Mouse (Mus musculus) left cerebral cortex, adult 2 months (tissue): Measurements from ENCODE around the gene Dpyd. TPM values are rescaled to one million over a fixed set of nuclear protein-coding genes. Genes with fewer than 3 reads are reported as not detected.

Experiments used
- DNase-seq, 2 experiments: peaks; one replicate each; pipeline ENCODE4 v3.0.0; 2021 to 2022; ENCODE audit warnings: low spot score in 2 of 2, mixed read lengths in 1 of 2; ENCODE audit errors: extremely low spot score in 1 of 2
- H3K27ac ChIP-seq: fragments of 200-600 bp; 2 replicates; pipeline ENCODE4 v1.8.1; 2022
- H3K4me3 ChIP-seq: fragments of 200-600 bp; 2 replicates; pipeline ENCODE4 v1.8.1; 2022
- CTCF ChIP-seq: fragments of 200-600 bp; IDR thresholded peaks from 2 replicates; pipeline ENCODE4 v1.8.1; 2022; ENCODE audit warnings: antibody characterized with exemption, mild to moderate bottlenecking, moderate library complexity
- intact Hi-C: fragments of 180-260 bp; cut with DNase I; formaldehyde crosslinking; loops from one replicate; pipeline ENCODE4 v1.15.1; 2025
- total RNA-seq, 2 experiments: library from RNA; stranded (reverse); gene quantifications; 2 replicates each; pipeline ENCODE4 v1.2.3; 2021

The Dpyd gene
- total RNA-seq, 2 experiments from 2014 or later: 9.8 to 12.1 TPM

DNA sequence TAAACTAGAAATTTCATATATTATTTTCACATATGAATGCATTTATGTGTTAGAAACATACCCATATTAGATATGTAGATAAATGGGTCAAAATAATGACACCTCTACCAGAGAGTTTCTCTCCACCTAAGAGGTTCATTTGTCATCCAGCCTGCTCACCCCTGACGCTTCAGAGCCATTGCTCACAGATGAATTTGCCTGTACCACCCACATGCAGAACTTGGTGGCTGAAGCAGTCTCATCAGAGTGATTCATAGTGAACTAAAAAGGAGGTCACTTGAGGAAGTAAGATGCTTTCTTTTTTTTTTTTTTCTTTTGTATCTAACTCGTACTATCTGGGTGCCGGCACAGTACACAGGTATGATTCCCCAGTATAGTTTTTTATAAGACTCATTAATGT lies 188.3 kb downstream of the Dpyd start:
- no peak overlapping the region for H3K4me3 ChIP-seq
- peak; percentile 15 to 17 for DNase-seq
- TF ChIP-seq CTCF: no peak

DNA sequence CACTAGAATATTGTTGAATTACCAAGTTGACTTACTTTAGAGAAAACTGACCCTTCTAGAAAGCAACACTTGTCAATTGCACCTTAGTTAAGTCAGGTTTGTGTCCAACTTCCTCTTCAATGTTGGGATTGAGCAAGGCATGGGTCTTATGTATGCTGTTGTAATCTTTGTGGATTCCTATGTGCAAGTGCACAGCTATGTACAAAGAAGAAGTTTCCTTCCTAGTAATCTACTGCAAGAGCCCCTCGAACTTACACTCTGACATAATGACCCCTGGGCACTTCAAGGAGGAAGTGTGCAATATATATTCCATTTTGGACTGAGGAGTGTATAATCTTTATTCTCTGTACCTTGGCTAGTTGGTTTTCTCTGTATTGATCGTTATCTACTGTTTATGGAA lies 191.7 kb downstream of the Dpyd start:
- intact Hi-C loops: no loop called here
- no peak for TF ChIP-seq CTCF
- Histone ChIP-seq H3K4me3 (no peak overlapping the region), H3K27ac (no peak overlapping the region)
- no peak for DNase-seq

More for the DNA sequence above, 188.3 kb downstream of the Dpyd start:
- H3K27ac ChIP-seq: no peak overlapping the region
- intact Hi-C loops: no loop called here

DNA sequence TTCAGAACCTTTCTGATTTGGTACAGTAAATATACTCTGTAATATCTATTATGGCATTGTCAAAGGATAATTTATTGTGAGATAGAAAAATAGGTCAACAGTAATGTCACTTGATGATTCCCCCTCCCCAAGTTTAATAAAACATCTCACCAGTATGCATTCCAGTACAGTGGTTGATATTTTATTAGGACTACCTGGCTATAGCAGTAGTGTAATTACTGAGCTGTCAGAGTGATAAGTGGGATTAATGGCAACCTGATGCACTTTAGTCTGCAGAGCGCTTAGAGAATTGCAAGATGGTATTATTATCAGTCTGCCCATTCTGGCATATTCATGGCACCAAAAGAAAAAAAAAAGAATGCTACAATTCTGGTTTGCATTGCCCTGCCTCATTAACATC lies 194.2 kb downstream of the Dpyd start:
- Histone ChIP-seq H3K4me3 (no peak overlapping the region), H3K27ac (no peak overlapping the region)
- no peak for TF ChIP-seq CTCF
- no peak for DNase-seq
- intact Hi-C loops: no loop called here

DNA sequence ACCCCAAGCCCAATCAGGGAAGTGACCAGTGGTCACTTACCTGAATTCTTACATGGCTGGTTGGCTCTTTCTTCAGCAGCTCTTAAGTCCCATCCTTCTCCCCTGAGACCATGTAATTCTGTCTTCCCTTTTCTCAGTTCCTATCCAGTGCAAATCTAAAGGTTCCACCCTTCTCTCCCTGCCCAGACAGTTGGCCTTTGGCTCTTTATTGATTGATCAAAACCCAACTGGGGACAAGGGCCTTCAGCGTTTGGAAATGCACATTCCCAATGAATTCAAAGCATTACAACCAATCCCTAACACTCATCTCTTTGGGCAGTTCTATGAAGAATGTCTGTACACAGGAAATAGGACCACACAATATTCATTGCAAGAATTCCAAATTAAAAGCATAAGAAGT lies 251.0 kb downstream of the Dpyd start:
- Histone ChIP-seq H3K4me3 (no peak overlapping the region), H3K27ac (no peak overlapping the region)
- DNase-seq: no peak
- TF ChIP-seq CTCF: no peak
- intact Hi-C loops: no loop called here

DNA sequence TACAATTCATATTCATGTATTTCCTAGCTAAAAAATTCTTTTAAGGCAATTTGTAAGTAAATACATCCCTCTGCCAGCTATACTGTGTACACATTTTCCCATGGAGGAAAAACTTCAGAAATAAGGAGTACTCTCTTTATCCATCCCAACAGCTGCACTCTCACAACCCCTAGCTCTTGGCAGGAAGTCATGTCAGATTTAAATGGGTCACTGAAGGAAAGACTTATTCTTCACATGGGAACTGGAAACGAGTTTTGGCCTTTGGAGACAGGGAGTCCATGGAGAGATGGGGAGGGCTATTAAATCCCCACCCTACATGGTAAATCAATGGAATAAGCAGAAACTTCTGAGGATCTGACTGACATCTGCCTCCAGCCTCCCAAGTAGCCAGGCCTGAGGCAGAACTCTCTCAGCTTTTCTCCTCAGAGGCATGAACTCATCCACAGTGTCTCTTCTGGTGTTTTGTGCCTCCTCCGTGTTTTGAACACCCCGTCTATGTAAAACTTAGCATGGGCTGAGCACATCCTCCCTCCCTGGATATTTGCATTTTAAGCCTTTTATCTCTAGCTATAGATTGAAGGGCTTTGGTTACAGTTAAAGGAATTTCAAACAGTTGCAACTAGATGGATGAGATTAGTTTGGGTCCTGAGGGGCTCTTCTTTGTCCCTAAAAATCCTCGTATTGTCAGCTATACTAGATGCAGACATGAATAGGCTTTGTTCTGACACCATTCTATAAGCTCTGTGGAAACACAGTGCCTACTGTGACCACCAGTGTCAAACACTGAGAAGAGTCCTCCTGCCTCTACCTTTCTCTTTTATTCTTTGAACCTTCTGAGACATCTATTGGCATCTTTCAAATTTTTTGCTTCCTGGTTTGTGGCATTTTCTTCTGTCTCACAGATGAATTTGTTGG lies 288.9 kb downstream of the Dpyd start:
- no peak for DNase-seq
- H3K4me3 ChIP-seq: no peak overlapping the region
- H3K27ac ChIP-seq: no peak overlapping the region
- intact Hi-C loops: no loop called here
- TF ChIP-seq CTCF: no peak

DNA sequence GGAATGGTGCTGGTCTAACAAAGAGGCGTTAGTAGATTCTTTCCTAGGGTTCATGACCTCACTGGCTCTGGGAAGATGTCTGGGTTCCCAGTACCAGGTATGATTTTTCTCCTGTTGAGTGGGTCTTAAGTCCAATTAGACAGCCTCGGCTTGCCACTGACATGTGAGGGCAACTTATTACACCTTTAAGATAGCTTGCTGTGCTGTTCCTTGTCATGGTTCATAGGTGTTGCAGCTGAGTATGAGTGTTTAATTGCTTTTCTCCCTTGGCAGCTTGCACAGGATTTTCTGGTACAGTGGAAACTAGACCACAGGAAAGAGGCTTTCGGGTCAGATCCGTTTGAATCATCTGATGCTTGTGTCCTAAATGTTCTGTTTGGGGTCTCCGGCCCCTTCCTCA lies 290.8 kb downstream of the Dpyd start:
- H3K4me3 ChIP-seq: no peak overlapping the region
- no peak for TF ChIP-seq CTCF
- intact Hi-C loops: no loop called here
- no peak overlapping the region for H3K27ac ChIP-seq
- no peak for DNase-seq

DNA sequence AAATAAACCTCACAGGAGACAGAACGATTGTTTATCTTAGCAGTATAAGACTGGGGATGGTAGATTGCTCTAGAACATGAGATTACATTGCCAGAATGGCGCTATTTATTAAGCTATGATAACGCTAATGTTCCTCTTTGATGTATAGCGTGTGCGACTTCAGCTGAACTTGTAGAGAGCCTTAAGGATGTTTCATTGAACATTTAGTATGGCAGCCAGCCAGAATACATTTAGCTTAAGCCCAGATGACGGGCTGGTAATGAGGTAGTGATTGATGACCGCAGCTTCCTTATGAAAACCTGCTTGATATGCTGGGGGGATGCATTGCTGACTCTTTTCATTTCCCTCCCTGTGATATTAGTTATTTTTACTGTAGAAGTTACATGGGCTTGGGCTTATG lies 293.5 kb downstream of the Dpyd start:
- no peak for TF ChIP-seq CTCF
- Histone ChIP-seq H3K27ac (no peak overlapping the region), H3K4me3 (no peak overlapping the region)
- DNase-seq: no peak
- intact Hi-C loops: no loop called here

DNA sequence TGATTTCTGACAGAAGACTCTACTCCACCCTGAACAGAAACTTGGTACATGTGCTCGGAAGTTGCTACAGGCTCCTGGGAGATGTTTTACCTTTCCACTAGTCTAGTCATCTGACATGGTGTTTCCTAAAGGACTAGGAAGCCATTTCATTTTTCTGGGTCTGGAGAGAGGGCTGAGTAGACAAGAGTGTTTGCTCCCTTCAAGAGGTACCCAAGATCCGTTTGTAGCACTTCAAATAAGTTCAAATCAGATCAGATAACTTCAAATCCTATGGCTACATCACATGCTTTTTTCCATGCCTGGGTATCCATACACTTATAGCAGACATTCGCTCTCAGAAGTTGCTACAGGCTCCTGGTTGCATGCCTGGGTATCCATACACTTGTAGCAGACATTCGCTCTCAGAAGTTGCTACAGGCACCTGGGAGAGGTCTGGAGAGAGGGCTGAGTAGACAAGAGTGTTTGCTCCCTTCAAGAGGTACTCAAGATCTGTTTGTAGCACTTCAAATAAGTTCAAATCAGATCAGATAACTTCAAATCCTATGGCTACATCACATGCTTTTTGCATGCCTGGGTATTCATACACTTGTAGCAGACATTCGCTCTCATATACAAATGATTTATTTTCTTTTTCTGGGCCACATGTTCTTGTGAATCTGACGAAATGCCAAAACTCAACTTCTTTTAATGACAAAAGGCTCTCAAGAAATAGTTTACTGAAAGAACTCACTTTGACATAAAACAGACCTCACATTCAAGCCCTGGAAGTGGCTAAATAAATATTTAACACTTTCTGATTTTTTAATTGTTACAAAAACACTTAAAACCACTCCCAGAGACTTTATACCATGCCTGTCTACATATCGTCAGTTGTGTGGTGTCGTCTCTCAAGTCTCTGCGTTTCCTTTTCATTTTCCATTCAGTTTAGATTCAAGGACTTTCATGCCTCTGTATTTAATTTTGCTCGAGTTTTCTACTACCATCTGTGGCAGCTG lies 307.5 kb downstream of the Dpyd start:
- DNase-seq: no peak
- intact Hi-C loops: no loop called here
- no peak for TF ChIP-seq CTCF
- H3K27ac ChIP-seq: no peak overlapping the region
- no peak overlapping the region for H3K4me3 ChIP-seq

DNA sequence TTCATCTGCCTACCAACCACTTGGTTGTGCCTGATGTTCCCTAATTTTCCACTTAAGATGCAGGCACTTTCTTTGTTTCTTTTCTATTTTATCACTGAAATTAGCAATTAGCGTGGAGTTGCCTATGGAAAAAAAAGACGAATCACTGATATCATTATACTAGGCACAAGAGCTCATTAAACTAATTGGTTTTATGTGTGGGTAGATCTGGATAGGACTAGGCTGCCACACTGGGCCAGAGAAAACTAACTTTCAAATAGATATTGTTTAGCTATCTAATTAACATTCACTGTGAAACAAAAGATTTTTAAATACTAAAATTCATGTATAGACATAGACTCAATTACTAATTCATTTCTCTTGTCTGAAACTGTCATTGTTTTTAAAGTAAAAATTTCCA lies 313.9 kb downstream of the Dpyd start:
- no peak for TF ChIP-seq CTCF
- intact Hi-C loops: no loop called here

DNA sequence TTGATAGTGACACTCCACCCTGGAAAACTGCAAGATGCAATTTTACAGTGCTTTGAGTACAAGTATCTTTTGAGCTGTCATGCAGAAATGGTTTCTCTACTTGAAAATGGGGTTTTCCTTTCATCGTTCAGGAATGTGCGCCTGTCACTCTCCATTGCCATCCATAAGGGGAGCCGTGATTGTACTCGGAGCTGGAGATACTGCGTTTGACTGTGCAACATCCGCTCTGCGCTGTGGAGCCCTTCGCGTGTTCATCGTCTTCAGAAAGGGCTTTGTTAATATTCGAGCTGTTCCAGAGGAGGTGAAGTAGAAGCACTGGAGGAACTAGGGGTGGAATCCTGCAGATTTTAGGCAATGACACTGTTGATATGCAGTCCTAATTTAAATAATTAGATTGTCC lies 337.1 kb downstream of the Dpyd start:
- no peak for TF ChIP-seq CTCF

More for the DNA sequence above, 313.9 kb downstream of the Dpyd start:
- H3K4me3 ChIP-seq: no peak overlapping the region
- DNase-seq: no peak
- no peak overlapping the region for H3K27ac ChIP-seq

DNA sequence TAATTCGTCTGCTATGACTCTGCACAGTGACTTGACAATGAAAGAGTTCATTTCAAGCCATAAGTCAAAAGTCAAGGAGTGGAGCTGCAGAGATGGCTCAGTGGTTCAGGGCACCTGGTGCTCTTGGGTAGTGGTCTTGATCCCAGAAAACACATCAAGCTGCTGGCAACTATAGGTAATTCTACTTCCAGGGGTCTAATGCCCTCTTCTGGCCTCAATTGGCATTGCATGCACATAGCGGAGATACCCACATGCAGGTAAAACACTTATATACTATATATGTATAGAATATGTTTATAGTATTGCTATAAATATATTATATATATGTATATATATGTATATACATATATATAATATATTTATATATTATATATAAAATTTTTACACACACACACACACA lies 429.4 kb downstream of the Dpyd start:
- no peak for TF ChIP-seq CTCF
- Histone ChIP-seq H3K27ac (no peak overlapping the region), H3K4me3 (no peak overlapping the region)
- DNase-seq: no peak
- intact Hi-C loops: no loop called here

More for the DNA sequence above, 337.1 kb downstream of the Dpyd start:
- Histone ChIP-seq H3K27ac (no peak overlapping the region), H3K4me3 (no peak overlapping the region)
- no peak for DNase-seq
- intact Hi-C loops: no loop called here

DNA sequence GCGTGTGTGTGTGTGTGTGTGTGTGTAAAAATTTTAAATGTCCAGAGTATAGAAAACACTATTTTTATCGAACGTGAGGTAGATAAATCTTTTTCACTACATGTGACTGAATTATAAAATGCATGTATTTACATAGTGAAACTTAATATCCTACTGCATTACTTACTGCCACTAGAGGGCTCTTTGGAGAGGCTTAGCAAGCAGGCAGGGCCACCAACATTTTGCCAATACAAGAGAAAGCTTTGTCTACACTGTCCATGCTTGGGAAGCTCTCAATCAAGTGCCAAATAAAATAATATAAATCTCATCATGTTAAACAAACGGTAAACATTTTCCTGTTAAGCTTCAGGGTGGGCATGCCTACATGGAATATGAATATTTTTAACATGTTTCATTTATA lies 429.9 kb downstream of the Dpyd start:
- intact Hi-C loops: no loop called here
- TF ChIP-seq CTCF: peak; percentile 41
- Histone ChIP-seq H3K27ac (no peak overlapping the region), H3K4me3 (no peak overlapping the region)
- no peak for DNase-seq
